Mouse (Mus musculus): ENCODE data around the gene Prpf38a. TPM values are rescaled to one million over a fixed set of nuclear protein-coding genes. Genes with fewer than 3 reads are reported as not detected.
A peak's percentile ranks its signal among the peaks of the same experiment; 100 is the strongest.

Gene Prpf38a
- 96.9 and 99.9 TPM in 2 replicates for polyA plus RNA-seq (2015; fragmentation: Nextera tagmentation; extraction: Ambion mirVana)

DNA sequence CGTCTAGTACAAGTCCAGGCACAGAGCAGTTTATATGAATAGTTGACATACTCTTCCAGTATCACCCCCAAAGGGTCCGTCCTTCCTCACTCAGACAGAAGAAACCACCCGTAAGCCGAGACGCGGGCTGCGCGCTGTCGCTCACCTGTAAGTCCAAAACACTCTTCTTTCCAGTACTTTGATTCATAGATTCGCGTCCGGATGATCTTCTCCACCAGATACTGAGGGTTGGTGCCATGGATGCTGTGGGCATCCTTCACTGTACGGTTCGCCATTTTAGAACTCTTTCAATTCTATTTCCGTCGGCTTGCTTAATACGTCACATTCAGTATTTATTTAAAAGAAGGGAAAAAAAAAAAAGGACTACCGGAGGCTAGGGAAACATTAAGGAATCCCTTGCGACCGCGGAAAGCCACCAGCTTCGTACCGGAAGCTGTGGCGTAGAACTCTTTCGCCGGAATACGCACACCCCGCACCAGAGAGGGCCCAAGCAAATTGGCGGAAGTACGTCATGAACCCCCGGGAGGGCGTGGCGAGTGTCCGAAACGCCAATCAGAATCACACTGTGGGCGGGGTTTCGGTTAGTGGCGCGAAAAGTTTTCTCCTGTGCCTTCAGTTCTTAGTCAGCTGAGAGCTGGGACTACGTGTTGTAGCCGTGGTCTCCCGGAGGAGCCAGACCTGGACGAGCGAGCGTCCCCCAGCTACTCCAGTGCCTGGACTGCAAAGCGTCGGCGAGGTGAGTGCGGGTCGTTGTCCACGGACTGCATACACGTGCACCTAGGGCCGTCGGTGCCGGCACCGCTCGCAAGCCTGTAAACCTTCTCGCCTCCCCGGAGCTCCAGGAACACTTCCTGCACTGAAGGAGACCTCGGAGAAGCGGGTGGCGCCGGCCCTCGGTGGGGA lies at the start of gene Prpf38a, which contains the start of gene Orc1:
Gene Prpf38a (minus strand): TSS at position 497 of the 903 bp plus-strand sequence.
Gene Orc1 (plus strand): TSS at position 584 of the 903 bp plus-strand sequence.
- Histone ChIP-seq H3K4me3 (peak within 1 kb of the TSS; percentile 70), H3K4me1 (peaks cover 29% of the 10 kb centered on the region), H3K9ac (replicated peaks) (peak within 1 kb of the TSS; percentile 75), H3K27ac (replicated peaks) (peak within 1 kb of the TSS; percentile 79), H3K36me3 (peaks cover 15% of the 10 kb centered on the region), H3K27me3 (no peaks in the 10 kb centered on the region), H3K9me3 (no peaks in the 10 kb centered on the region), H3K4me2 (replicated peaks) (peak within 1 kb of the TSS; percentile 75)
- WGBS: under 1% methylated on average over 64 of the region's 64 CpGs
- peak; percentile 99 for ATAC-seq (replicated peaks)

DNA sequence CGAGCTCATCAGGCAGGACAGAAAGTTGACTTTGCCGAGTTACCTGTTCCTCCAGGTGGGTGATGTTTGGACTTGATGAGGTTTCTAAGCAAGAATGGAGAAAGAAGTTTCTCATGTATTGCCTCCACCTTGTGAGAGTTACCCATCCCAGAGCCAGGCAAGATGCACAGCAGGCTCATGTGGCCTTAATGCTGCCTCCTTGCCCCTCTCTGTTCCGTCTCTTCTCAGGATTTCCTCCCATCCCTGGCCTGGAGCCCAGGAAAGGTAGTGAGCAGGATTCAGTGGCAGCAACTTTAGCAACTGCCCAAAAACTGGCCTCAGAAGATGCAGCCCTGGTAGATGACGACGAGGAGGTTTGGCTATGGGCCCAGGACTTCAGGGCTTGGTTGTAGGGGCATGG lies 47.9 kb upstream of the Prpf38a start:
- H3K4me3 ChIP-seq: no peak overlapping the region
- no peaks in the 10 kb centered on the region for H3K4me1 ChIP-seq
- WGBS: 91% methylated on average over 5 of the region's 5 CpGs
- H3K27ac ChIP-seq (replicated peaks): no peak overlapping the region
- ATAC-seq (replicated peaks): no peak
- H3K9me3 ChIP-seq: no peaks in the 10 kb centered on the region
- H3K4me2 ChIP-seq (replicated peaks): no peak overlapping the region
- no peaks in the 10 kb centered on the region for H3K27me3 ChIP-seq
- no peak overlapping the region for H3K9ac ChIP-seq (replicated peaks)
- peaks cover 69% of the 10 kb centered on the region for H3K36me3 ChIP-seq

DNA sequence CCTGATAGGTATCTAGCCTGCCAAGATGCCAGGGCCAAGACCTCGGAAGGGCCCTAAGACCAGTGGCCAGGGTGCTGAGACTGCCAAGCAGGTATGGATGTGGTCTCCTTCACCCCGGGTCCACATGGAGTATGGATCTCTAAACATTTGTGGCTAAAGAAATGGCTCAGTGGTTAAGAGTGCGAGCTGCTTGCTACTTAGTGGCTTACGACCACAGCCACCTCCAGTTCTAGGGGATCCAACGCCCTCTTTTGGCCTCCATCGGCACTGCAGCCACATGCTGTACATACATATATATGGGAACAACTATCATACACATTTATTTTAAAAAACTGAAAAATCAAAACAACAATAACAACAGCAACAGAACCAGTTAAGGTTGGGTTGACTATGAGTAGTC lies 42.4 kb upstream of the Prpf38a start:
- Histone ChIP-seq H3K36me3 (peaks cover 21% of the 10 kb centered on the region), H3K9ac (replicated peaks) (no peak overlapping the region), H3K4me2 (replicated peaks) (no peak overlapping the region), H3K4me1 (peaks cover 20% of the 10 kb centered on the region), H3K27me3 (no peaks in the 10 kb centered on the region), H3K4me3 (no peak overlapping the region), H3K9me3 (no peaks in the 10 kb centered on the region), H3K27ac (replicated peaks) (no peak overlapping the region)
- ATAC-seq (replicated peaks): no peak
- WGBS: 95% methylated on average over 6 of the region's 6 CpGs

DNA sequence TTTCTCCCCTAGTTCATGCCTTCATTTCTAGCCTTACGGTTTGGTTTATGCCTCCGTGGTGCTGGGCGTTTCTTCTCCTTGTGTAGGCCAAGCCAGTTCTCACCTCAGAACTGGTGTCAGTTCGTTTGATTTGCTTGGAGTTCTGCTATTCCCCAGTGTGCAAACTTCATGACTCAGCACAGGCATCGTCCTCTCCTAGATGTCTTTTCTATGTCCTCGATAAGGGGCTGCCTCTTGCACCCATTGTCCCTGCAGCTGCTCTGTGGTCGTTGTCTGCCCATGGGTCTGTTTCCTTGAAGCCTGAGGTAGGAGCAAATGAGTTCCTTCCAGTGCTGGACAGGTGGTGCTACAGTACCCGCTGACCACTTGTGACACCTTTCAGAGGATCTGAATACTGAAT lies 41.4 kb upstream of the Prpf38a start:
- peak; percentile 5; the same call in 1 of the 2 replicates for ATAC-seq (replicated peaks)
- Histone ChIP-seq H3K9me3 (no peaks in the 10 kb centered on the region), H3K9ac (replicated peaks) (peak overlapping the region; percentile 98), H3K36me3 (peaks cover 11% of the 10 kb centered on the region), H3K4me2 (replicated peaks) (peak overlapping the region; percentile 83), H3K27ac (replicated peaks) (peak overlapping the region; percentile 91), H3K27me3 (no peaks in the 10 kb centered on the region), H3K4me1 (peaks cover 20% of the 10 kb centered on the region), H3K4me3 (peak overlapping the region; percentile 84)
- 13% methylated on average over 8 of the region's 8 CpGs for WGBS

DNA sequence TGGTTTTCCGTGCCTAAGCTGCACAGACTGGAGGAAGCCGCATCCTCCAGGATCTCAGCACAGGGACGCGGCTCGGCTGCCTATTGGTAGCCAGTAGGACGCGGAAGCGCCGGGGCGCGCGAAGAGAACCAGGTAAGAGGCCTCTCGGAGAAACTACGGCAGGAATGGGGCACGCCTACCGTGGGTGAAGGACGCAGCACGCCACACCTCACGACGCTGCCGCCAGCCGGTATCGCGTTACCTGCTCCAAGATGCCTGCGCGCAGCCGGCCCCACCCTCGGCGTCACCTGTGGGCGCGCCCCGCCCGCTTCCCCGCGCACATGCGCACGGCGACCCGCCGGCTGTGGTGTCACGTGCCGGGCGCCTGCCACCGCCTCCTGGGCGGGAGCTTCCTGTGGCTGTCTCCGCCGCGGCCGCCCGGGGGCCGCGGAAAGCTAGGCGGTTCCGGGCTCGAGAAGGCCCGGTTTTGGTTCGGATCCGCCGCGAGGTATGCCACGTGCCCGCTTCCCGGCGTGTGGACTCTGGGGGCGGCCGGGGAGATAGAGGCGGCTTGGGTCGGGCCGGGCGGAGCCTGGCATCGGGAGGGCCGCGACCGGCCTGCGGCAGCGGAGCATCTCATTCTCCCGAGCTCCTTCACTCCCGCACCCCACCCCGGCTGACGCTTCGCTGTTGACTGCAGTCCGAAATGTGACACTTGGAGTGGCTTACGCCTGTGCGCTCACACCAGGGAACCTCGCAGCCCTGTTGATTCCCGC lies 40.6 kb upstream of the Prpf38a start, which contains the start of gene Cc2d1b:
Gene Cc2d1b (plus strand): TSS at position 354 of the 755 bp plus-strand sequence.
- Histone ChIP-seq H3K9ac (replicated peaks) (peak within 1 kb of the TSS; percentile 98), H3K4me2 (replicated peaks) (peak within 1 kb of the TSS; percentile 83), H3K27ac (replicated peaks) (peak within 1 kb of the TSS; percentile 91), H3K36me3 (peaks cover 3% of the 10 kb centered on the region), H3K4me1 (peaks cover 20% of the 10 kb centered on the region), H3K4me3 (peak within 1 kb of the TSS; percentile 84), H3K9me3 (no peaks in the 10 kb centered on the region), H3K27me3 (no peaks in the 10 kb centered on the region)
- peak; percentile 94 for ATAC-seq (replicated peaks)
- WGBS: under 1% methylated on average over 84 of the region's 86 CpGs

DNA sequence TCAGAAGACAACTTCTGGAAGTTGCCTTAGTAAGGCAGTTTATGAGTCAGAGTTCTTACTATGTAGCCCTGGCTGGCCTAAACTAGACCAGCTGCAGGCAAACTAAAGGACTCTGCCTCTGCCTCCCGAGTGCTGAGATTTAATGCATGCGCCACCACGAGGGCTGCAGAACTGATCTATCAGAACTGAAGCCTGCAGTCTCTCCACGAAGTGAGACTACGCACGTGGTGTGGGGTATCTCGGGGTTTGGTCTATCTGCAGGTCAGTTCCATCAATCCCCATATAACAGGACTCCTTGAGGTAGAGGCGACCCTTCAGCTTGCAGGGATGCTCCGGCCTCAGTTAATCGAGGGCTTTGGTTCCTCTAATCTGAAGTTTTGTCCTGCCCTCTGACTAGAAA lies 40.0 kb upstream of the Prpf38a start:
- Histone ChIP-seq H3K9me3 (no peaks in the 10 kb centered on the region), H3K27ac (replicated peaks) (peak overlapping the region; percentile 91), H3K36me3 (no peaks in the 10 kb centered on the region; the same call in 1 of the 2 replicates), H3K27me3 (no peaks in the 10 kb centered on the region), H3K4me2 (replicated peaks) (peak overlapping the region; percentile 83), H3K4me1 (peaks cover 20% of the 10 kb centered on the region), H3K4me3 (peak overlapping the region; percentile 84), H3K9ac (replicated peaks) (peak overlapping the region; percentile 98)
- peak; percentile 52 for ATAC-seq (replicated peaks)
- WGBS: under 1% methylated on average over 10 of the region's 10 CpGs

DNA sequence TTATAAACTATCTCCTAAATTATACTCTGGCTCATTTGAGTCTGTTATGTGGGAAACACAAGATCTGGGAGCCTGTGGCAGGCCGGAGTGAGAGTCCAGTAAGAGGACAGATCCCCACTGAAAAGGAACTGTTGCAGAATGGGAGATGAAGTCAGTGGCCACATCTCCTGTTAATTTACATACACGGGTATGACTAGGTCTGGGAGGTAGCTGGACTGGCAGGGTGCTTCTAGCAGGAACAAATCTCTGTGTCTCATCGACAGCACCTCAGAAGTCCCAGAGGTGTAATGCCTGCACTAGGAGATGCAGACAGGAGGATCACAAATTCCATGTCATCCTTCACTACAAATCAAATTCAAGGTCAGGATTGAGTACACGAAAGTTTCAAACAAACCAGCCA lies 39.5 kb upstream of the Prpf38a start:
- Histone ChIP-seq H3K27ac (replicated peaks) (no peak overlapping the region), H3K9ac (replicated peaks) (peak overlapping the region; percentile 98; the same call in 1 of the 2 replicates), H3K4me3 (no peak overlapping the region), H3K9me3 (no peaks in the 10 kb centered on the region), H3K4me2 (replicated peaks) (peak overlapping the region; percentile 83), H3K4me1 (peaks cover 20% of the 10 kb centered on the region), H3K27me3 (no peaks in the 10 kb centered on the region), H3K36me3 (no peaks in the 10 kb centered on the region; the same call in 1 of the 2 replicates)
- ATAC-seq (replicated peaks): no peak
- 77% methylated on average over 4 of the region's 4 CpGs for WGBS

DNA sequence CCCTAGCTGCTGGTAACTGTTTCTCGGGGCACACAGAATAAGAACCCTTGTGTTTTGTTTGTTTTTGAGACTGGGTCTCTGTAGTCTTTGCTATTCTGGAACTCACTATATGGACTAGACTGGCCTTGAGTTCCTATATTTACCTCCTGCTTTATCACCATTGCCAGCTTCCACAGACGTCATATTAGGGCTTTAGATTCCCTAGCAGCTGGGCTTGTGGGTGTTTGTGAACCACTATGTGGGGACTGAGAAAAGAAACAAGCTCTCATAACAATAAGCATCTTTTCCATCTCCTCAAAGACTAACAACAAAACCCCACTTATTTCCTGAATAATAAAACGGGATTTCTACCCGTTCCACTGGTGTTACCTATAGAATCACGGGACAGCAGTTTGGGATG lies 31.8 kb upstream of the Prpf38a start:
- Histone ChIP-seq H3K36me3 (0 out of 2 replicates have a peak, but pooled peaks cover 4% of the 10 kb centered on the region), H3K9ac (replicated peaks) (no peak overlapping the region), H3K27me3 (no peaks in the 10 kb centered on the region), H3K4me2 (replicated peaks) (no peak overlapping the region), H3K4me1 (no peaks in the 10 kb centered on the region), H3K9me3 (no peaks in the 10 kb centered on the region), H3K27ac (replicated peaks) (no peak overlapping the region), H3K4me3 (no peak overlapping the region)
- WGBS: 88% methylated on average over 5 of the region's 5 CpGs
- no peak for ATAC-seq (replicated peaks)

DNA sequence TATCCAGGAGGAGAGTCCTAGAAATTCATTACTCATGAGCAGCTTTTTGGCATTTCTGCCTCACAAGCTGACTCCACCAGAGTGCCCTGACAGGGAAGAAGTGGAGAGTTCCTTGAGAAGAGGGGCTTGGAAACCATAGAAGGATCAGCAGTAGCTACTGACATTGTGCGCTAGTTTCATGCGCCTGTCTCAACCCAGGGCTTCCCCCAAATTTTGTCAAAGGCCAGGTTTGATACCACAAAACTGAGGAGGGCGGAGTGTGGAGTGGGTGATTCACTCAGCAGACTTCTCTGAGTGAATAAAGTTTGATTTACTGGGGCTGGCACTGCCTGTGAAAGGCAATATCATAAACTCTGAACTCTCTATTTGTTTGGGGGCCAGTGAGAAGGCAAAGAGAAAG lies 29.5 kb upstream of the Prpf38a start:
- Histone ChIP-seq H3K27me3 (no peaks in the 10 kb centered on the region), H3K9ac (replicated peaks) (no peak overlapping the region), H3K4me3 (no peak overlapping the region), H3K4me2 (replicated peaks) (no peak overlapping the region), H3K9me3 (no peaks in the 10 kb centered on the region), H3K27ac (replicated peaks) (no peak overlapping the region), H3K36me3 (0 out of 2 replicates have a peak, but pooled peaks cover 10% of the 10 kb centered on the region), H3K4me1 (no peaks in the 10 kb centered on the region)
- 92% methylated on average over 3 of the region's 3 CpGs for whole genome bisulfite sequencing
- ATAC-seq (replicated peaks): no peak

DNA sequence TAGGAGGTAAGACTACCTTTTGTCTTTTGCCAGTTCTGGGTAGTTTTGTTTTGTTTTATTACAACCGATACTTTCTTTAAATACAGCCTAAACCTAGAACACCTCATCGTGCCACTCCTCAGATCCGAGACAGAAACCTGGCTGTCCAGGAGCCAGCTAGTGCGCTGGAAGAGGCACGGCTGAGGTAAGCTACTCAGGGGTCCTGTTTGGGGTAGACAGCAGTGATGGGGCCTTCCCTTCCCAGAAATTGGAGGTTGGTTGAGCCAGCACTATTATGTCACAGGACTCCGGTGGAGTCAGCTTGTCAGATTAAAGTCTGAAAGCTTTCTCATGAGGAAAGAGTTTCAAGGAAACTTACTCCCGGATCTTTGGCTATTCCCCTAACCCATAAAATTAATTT lies 22.7 kb upstream of the Prpf38a start:
- Histone ChIP-seq H3K9ac (replicated peaks) (no peak overlapping the region), H3K4me1 (no peaks in the 10 kb centered on the region), H3K27ac (replicated peaks) (no peak overlapping the region), H3K36me3 (0 out of 2 replicates have a peak, but pooled peaks cover 10% of the 10 kb centered on the region), H3K9me3 (no peaks in the 10 kb centered on the region), H3K4me3 (no peak overlapping the region), H3K27me3 (no peaks in the 10 kb centered on the region), H3K4me2 (replicated peaks) (no peak overlapping the region)
- WGBS: 91% methylated on average over 7 of the region's 7 CpGs
- ATAC-seq (replicated peaks): no peak

DNA sequence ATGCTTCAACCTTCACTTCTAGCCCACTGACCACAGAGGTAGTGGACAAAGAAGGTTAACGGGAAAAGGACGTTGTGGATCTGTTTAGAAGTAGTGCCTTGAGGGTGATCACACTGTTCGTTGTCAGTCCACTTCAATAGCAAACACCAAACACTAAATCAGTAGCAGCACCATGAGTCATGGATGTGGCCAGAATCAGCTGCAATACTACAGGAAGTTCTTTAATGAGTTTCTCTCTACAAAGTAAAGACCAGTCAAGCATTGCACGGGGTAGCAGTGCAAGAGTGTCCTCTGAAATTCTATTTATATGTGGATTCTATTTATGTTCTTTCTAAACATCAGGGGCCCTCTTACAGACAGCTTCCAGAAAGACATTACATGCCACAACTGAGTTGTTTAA lies 19.2 kb upstream of the Prpf38a start:
- H3K4me2 ChIP-seq (replicated peaks): no peak overlapping the region
- no peaks in the 10 kb centered on the region for H3K27me3 ChIP-seq
- no peaks in the 10 kb centered on the region for H3K4me1 ChIP-seq
- H3K36me3 ChIP-seq: 0 out of 2 replicates have a peak, but pooled peaks cover 2% of the 10 kb centered on the region
- 83% methylated on average over 4 of the region's 4 CpGs for WGBS
- ATAC-seq (replicated peaks): no peak
- no peaks in the 10 kb centered on the region for H3K9me3 ChIP-seq
- H3K4me3 ChIP-seq: no peak overlapping the region
- H3K27ac ChIP-seq (replicated peaks): no peak overlapping the region
- no peak overlapping the region for H3K9ac ChIP-seq (replicated peaks)

DNA sequence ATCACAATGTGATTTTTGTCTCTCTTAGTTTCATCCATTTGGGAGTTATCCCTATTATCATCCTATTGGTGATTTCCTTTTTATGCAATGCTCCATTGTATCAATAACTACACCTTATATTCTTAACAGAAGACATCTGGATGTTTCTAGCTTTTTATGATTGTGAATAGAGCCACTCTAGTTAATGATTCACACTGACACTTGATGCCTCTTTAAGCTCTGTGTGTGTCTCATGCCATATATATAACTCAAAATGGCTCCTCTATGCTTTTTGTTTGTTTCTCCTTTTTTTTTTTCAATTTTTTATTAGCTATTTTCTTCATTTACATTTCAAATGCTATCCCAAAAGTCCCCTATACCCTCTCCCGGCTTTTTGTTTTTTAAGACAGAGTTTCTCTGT lies 16.6 kb upstream of the Prpf38a start:
- WGBS: 95% methylated on average over 1 of the region's 1 CpGs
- no peaks in the 10 kb centered on the region for H3K9me3 ChIP-seq
- no peak overlapping the region for H3K9ac ChIP-seq (replicated peaks)
- H3K4me1 ChIP-seq: no peaks in the 10 kb centered on the region
- H3K27ac ChIP-seq (replicated peaks): no peak overlapping the region
- no peak for ATAC-seq (replicated peaks)
- no peak overlapping the region for H3K4me2 ChIP-seq (replicated peaks)
- no peak overlapping the region for H3K4me3 ChIP-seq
- no peaks in the 10 kb centered on the region for H3K36me3 ChIP-seq
- H3K27me3 ChIP-seq: no peaks in the 10 kb centered on the region

Measured in forebrain, embryonic 15.5 days (tissue).